Mouse (Mus musculus) urinary bladder, postnatal 10 days (tissue): ENCODE results near the gene Ppt2.

Experiments
- DNase-seq: peaks from one replicate; pipeline ENCODE4 v3.0.0; 2022; ENCODE audit warnings: low spot score

Gene Ppt2

DNA sequence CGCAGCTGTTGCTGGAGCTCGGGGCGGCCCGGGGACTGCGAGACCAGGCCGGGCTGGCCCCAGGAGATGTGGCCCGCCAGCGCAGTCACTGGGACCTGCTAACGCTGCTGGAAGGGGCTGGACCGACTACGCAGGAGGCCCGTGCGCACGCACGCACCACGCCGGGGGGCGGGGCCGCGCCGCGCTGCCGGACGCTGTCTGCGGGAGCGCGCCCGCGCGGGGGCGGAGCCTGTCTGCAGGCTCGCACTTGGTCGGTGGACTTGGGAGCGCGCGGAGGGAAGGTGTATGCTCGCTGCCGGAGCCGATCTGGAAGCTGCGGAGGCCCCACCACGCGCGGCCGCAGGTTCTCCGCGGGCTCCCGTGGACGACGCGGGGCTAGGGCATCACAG, 40.9 kb downstream of the Ppt2 start:
- DNase-seq: peak; percentile 76

DNA sequence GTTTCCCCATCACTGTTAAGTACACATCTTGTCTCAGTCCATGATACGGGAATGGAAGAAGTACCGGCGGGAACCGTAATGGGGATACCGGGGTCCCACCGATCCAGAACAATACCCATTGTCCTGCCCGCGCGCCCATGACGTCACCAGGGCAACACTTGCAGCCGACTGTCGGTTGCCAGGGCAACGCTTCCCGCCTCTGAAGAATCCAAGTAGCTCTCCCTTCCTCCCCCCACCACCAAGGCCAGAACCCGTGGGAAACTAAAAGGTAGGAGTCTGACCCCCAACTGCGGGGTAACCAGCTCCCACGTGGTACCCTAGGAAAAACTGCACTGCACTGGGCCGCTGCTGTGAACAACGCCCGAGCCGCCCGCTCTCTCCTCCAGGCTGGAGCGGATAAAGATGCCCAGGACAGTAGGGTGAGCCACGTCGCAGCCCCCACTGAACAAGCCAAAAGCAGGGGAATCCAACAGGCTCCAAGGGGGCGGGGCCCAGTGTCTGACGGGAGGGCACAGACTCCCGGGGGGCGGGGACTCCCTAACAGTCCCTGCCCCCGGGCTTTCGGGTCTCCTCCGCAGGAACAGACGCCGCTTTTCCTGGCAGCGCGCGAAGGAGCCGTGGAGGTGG, 41.4 kb downstream of the Ppt2 start:
- DNase-seq: peak; percentile 57

DNA sequence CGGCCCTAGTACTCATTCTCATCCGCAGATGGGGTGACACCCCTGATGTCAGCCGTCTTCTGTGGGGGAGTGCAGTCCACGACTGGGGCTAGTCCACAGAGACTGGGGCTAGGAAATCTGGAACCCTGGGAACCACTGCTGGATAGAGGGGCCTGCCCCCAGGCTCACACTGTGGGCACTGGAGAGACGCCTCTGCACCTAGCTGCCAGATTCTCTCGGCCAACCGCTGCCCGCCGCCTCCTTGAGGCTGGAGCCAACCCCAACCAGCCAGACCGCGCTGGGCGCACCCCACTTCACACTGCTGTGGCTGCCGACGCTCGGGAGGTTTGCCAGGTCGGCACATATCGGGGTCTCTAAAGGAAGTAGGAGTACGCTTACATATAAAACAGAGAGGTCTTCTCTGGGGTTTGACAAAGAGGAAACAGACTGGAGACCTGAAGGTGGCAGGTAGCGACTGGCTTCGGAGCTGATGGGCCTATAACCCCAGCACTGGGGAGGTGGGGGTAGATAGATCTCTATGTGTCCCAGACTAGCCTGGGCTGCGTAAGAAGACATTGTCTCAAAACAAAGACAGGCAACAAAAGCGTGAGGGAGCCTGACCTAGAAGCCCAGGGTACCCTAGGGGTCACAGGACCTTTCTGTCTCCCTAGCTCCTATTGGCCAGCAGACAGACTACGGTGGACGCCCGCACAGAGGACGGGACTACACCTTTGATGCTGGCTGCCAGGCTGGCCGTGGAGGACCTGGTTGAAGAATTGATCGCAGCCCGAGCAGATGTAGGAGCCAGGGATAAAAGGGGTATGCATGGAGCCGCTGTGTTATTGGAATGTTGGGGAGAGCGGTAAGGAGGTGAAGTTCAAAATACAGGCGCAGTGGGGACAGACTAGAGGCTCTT, 42.2 kb downstream of the Ppt2 start:
- no peak for DNase-seq

DNA sequence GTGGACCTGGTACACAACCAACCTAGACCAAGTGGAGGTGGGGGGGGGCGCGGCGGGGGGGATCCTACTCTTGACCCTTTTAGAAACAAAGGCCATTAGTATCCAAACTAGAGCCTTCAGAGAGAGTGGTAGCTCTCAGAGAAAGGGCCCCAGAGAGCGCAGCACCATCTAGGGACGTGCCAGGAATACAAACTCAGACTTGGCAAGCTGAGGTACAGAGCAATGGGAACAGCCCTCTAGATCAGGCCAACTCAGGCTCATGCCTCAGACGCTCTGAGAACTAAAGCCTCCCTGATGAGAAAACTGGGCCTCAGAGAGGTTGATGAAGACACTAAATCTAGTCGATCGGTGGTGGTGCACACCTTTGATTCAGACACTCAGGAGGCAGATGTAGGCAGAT, 43.2 kb downstream of the Ppt2 start:
- DNase-seq: no peak

DNA sequence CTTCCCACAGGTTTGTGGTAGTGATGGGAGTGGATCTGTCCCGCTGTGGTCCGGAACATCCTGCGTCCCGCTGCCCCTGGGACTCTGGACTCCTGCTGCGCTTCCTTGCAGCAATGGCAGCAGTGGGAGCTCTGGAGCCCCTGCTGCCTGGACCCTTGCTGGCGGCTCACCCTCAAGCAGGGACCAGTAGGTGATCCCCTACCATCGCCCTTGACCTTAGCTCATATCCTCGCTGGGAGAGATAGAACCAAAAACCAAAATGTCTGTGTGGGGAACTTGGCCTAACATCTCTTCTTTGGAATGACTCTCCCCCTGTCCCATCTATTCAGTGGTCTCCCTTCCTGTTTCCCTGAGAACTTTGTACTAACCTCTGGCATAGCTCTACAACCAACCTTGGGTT, 44.5 kb downstream of the Ppt2 start:
- DNase-seq: no peak

DNA sequence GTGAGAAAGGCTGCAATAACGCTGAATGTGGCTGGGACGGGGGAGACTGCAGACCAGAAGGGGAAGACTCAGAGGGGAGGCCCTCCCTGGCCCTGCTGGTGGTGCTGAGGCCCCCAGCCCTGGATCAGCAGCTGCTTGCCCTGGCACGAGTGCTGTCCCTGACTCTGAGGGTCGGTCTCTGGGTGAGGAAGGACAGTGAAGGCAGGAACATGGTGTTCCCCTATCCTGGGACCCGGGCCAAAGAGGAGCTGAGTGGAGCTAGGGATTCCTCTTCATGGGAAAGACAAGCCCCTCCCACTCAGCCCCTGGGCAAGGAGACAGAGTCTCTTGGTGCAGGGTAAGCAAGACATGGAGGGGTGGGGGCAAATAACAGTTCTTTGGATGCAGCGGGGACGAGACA, 44.9 kb downstream of the Ppt2 start:
- DNase-seq: no peak

DNA sequence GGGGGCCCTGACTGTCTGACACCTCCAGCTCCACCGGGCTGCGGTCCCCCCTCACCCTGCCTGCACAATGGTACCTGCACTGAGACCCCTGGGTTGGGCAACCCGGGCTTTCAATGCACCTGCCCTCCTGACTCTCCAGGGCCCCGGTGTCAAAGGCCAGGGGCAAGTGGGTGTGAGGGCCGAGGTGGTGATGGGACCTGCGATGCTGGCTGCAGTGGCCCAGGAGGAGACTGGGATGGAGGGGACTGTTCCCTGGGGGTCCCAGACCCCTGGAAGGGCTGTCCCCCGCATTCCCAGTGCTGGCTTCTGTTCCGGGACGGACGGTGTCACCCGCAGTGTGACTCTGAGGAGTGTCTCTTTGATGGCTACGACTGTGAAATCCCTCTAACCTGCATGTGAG, 45.8 kb downstream of the Ppt2 start:
- DNase-seq: no peak

DNA sequence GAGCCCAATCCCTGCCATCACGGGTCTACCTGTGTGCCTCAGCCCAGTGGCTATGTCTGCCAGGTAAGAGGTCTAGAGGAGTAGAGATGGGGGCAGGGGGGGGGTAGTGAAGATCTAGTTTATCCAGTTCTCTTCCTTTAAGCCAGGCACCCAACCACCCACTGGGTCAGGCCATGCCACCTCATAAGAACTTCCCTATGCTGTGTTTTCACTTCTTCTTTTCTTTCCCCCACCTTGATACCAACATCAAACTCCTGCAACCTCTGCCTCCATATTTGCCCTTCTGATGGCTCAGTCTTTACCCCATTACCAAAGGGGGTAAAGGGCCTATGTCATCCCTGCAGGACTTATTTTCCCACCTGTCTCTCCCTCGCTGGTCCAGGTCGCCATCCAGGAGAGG, 50.2 kb downstream of the Ppt2 start:
- no peak for DNase-seq

DNA sequence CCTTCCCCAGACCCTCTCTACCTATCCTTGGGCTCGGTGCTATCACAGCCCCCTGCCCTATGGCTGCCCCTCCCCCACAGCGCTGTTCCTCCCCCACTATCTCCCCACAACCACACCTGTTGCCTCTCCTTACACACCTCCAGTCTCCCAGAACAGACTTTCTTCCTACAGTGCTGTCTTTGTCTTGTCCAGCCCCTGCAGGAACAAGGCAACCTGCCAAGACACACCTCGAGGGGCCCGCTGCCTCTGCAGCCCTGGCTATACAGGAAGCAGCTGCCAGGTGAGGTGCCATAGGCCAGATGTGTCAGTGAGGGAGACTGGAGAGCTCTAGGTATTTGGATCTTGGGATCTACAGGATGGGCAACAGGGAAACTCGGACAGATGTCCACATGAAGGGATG, 51.7 kb downstream of the Ppt2 start:
- no peak for DNase-seq

DNA sequence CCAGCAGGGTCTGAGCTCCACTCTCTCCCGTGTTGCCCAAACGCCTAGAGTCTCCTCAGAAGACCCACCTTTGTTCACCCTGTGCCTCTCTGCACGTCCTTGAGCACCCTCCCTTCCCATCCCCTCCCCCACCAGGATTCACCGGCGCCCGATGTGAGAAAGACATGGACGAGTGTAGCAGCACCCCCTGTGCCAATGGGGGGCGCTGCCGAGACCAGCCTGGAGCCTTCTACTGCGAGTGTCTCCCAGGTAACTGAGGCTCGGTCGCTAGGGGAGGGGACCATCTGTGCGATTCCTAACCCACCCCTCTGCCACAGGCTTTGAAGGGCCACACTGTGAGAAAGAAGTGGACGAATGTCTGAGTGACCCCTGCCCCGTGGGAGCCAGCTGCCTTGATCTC, 55.9 kb downstream of the Ppt2 start:
- no peak for DNase-seq

DNA sequence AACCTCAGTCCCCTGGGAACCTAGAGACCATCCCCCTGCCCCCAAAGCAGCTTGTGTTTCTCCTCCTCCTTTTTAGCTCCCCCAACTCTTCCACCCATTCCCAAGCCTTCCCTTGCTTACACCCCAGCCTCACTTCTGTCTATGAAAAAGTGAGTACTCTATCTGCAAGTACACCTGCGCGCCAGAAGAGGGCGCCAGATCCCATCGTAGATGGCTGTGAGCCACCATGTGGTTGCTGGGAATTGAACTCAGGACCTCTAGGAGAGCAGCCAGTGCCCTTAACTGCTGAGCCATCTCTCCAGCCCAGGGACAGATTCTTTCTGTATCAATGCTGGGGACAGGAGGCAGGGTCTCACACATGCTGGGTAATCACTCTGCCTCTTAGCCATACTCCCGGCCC, 56.4 kb downstream of the Ppt2 start:
- DNase-seq: no peak

DNA sequence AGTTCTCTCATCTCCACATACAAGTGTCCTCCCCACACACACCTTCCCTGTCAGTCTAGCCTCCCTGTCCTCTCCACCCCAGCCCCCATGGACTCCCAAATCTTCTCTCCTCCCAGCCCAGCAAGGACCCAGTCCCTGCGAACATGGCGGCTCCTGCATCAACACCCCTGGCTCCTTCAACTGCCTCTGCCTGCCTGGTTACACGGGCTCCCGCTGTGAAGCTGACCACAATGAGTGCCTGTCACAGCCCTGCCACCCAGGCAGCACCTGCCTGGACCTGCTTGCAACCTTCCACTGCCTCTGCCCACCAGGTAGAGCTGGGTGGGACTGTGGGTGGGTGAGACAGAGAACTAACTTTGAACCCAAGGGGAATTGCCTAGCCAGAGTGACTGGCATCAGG, 58.4 kb downstream of the Ppt2 start:
- DNase-seq: no peak

DNA sequence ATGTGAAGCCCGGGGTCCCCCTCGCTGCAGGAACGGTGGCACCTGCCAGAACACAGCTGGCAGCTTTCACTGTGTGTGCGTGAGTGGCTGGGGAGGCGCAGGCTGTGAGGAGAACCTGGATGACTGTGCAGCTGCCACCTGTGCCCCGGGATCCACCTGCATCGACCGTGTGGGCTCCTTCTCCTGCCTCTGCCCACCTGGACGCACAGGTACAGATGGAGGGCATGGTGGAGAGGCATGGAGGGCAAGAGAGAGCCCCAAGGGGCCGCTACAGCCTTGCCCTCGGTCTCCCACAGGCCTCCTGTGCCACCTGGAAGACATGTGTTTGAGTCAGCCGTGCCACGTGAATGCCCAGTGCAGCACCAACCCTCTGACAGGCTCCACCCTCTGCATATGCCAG, 59.9 kb downstream of the Ppt2 start:
- no peak for DNase-seq

DNA sequence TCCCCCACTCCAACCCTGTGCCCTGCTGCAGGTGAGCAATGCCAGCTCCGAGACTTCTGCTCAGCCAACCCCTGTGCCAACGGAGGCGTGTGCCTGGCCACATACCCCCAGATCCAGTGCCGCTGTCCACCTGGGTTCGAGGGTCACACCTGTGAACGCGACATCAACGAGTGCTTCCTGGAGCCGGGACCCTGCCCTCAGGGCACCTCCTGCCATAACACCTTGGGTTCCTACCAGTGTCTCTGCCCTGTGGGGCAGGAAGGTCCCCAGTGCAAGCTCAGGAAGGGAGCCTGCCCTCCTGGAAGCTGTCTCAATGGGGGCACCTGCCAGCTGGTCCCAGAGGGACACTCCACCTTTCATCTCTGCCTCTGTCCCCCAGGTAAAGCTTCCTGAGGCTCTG, 61.0 kb downstream of the Ppt2 start:
- DNase-seq: no peak
